Mouse (Mus musculus) layer of hippocampus, postnatal 36 days (tissue): Measurements from ENCODE around the gene Dynlt1c. TPM values are rescaled to one million over a fixed set of nuclear protein-coding genes. Genes with fewer than 3 reads are reported as not detected.
"Not testable (repeated sequence)": the region's sequence is repeated elsewhere in the genome, so short reads cannot be mapped to it uniquely, and the experiment has no call there.

ENCODE experiments used
- DNase-seq, 2 experiments: peaks; one replicate each; pipeline ENCODE4 v3.0.0; 2022
- total RNA-seq, 2 experiments: library from RNA; stranded (reverse); gene quantifications; 2 replicates each; pipeline ENCODE4 v1.2.3; 2021

Dynlt1c gene
- total RNA-seq, 2 experiments from 2014 or later: 16.9 to 17.8 TPM

GRCm38 (mm10) chr17:6620035-6620434 is 18.6 kb downstream of the Dynlt1c start:
- DNase-seq: not testable (repeated sequence)

DNA sequence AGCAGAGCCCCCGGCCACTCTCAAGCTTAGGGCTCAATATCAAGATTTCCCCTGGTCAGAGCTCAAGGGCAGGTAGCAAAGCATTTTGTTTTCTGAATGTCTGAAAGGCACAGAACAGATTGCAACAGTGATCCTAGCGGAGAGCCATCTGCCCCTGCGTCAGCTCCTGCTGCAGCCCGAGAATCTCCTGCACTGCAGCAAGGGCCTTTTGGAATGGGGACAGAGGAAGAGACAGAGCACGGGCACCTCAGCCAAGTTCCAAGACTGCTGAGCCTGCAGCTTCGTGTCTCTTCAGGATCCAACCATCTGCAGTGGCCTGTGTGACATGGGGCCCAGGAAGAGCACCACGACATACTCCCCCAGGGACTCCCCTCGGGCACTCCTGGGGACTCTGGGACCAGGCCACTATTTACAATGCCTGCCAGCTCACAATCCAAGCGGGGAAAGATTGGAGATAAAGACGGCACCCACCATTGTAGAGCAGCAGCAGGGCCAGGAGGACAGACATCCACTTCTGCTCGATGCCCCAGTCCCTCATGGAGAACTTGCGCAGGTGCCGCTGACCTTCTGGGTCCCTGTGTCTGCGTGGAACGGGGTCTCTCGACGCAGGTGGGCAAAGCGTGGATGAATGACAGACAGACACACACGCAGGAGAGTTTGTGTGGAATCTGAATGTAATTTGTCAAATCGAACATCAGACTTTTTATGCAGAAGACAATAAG is 19.4 kb downstream of the Dynlt1c start:
- not testable (repeated sequence) for DNase-seq

GRCm38 (mm10) chr17:6621976-6622375 is 20.5 kb downstream of the Dynlt1c start:
- DNase-seq: not testable (repeated sequence)

DNA sequence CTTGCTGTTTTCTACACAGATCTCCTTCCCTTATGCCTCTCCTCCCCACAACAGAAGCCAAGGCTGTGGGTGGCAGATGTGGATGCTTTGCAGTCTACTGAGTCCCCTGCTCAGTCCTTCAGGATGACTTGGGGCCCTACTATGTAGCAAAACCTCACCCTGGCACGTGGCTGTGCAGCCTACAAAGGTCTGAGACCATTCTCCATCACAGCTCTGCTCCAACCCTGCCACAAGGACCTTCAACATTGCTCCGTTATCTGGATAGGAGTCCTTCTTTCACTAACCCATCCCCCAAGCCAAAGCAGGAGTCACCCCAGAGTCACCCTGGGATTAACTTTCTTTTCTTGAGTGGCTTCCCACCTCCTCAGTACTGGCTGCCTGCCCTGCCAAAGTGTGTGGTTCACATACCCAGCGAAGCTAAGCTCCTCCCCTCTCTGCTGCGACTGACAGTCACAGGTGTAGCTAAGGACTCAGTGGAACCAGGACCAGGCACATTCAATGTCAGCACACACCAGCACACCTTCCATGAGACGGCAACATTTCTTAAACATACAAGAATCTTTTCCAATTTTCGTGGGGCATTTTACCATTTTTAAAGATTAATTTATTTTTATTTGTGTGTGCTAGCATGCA is 23.6 kb downstream of the Dynlt1c start:
- DNase-seq: not testable (repeated sequence)

- DNase-seq: not testable (repeated sequence)
Observed at GRCm38 (mm10) chr17:6630398-6630797, 28.9 kb downstream of the Dynlt1c start.

DNA sequence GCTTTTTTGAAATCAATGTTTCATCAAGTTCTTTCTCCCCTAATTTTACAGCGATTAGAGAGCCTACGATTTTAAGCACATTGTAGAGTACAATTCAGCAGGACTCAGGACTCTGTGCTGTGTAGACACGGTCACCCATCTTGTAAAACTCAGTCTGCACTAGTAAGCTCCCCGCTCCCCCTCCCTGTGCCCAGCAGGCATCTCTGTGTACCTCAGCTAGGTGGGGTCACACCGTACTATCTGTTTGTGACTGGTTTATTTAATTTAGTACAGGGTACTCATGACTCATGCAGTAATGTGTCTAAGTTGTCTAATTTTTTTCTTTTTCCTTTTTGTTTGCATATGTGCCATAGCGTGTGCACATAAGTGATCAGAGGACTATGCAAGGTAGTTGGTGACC is 31.4 kb downstream of the Dynlt1c start:
- not testable (repeated sequence) for DNase-seq

DNA sequence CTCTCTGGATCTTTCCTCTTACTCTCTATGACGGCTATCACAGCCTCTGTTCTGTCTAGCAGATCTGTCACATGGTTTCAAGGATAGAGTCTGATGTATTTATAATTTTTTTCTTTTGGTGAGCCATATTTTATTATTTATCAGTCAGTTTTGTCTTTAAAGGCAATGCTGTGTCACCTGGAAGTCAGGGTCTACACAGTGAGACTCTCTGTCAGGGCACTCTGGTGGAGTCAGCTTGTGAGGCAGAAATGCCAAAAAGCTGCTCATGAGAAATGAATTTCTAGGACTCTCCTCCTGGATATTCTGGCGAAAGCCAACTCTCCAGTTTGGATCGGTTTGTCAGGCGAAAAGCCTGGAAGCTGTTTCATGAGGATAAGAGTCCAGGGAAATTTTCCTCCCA is 34.3 kb downstream of the Dynlt1c start:
- DNase-seq: not testable (repeated sequence)

- no peak for DNase-seq
Observed at GRCm38 (mm10) chr17:6636861-6637260, 35.4 kb downstream of the Dynlt1c start.

DNA sequence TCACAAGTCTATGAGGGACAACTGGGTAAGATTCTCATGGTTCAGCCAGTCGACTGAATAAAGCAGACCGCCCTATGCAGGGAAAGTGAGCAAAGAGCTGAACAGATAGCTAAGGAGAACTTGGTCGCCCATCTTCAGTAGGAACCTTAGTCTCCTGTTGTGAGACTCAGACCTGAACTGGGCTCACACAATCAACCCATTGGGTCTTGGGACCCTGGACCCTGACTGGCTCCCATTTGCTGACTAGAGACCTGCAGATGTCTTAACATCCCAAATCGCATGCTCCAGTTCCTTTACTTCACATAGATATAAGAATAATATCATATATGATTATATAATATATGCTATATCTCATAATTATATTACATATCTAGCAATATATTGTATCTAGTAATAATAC is 36.0 kb downstream of the Dynlt1c start:
- DNase-seq: not testable (repeated sequence)

- not testable (repeated sequence) for DNase-seq
Observed at GRCm38 (mm10) chr17:6638444-6638843, 37.0 kb downstream of the Dynlt1c start.

DNA sequence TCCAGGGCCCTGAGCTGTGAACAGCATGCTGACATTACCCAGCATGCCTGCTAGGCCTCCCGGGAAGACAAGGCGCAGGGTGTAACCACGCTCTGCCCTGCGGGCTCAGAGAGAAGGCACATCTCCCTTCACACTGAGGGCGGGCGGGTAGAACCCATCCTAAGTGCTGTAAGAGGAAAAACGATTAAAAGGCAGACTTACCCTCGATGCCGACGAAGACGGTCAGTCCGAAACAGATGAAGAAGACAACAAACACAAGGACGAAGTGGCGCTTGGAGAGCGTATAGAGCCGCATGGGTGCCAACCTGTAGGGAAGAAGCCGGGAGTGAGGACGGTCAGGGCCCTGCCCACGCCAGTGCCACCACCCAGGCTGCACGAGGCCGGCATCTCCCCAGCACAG is 38.0 kb downstream of the Dynlt1c start:
- DNase-seq: not testable (repeated sequence)

DNA sequence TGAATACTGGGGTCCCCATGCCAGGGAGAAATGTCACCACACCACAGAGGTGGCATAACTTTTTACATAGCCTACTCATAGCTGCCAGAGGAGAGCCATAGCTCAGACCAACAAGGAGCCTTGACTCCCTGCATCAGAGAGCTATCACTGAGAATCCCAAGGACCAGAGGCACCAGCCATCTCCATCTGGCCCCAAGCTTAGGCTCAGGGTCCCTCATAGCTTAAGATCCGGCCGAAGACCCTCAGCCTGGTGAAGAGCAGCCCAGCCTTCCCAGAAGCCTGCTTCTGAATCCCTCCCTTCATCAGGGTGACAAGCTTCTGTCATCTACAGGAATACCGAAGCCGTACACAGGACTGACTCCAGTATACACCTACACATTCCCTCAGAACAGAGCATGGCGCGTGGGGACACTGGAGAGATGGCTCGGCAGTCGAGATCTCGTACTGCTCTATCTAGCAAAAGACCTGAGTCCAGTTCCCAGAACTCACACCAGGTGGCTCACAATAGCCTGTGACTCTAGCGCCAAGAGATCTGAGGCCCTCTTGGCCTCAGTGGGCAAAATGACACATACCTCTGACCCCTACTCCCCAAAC is 38.7 kb downstream of the Dynlt1c start:
- DNase-seq: not testable (repeated sequence)

DNA sequence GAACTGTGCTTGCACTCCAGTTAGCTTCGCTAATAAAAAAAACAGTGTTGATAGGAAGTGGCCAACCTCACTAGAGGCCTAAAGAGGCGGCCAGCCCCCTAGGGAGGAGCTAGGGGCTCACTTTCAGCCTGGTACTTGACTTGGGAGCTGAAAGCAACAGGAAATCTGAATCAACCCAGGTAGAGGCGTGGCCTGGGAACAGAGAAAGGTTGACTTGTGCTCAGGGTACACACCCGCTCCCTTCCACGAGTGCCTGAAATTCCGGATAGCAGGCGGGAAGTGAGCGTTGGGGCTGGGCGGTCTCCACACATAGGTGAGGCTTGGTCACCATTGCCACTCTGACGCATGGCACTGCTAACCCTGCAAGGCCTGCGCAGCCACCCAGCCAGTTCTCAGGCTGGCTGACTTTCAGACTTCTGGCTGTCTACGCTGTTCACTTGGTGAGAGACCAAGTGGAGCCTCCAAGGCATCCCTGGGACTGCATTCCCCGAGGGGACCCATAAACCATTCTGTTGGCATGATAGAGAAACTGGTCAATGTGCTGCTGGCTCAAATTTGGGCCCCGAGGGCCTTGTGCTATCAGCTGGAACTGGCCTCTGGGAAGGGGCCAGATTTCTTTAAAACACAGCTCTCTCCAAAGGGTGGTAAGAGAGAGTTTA is 39.4 kb downstream of the Dynlt1c start:
- not testable (repeated sequence) for DNase-seq

GRCm38 (mm10) chr17:6644210-6644609 is 42.7 kb downstream of the Dynlt1c start:
- DNase-seq: not testable (repeated sequence)

- DNase-seq: not testable (repeated sequence)
Observed at GRCm38 (mm10) chr17:6644673-6645072, 43.2 kb downstream of the Dynlt1c start.

- DNase-seq: not testable (repeated sequence)
Observed at GRCm38 (mm10) chr17:6645668-6646067, 44.2 kb downstream of the Dynlt1c start.

GRCm38 (mm10) chr17:6646841-6647240 is 45.4 kb downstream of the Dynlt1c start:
- DNase-seq: not testable (repeated sequence)

- not testable (repeated sequence) for DNase-seq
Observed at GRCm38 (mm10) chr17:6647452-6647851, 46.0 kb downstream of the Dynlt1c start.

DNA sequence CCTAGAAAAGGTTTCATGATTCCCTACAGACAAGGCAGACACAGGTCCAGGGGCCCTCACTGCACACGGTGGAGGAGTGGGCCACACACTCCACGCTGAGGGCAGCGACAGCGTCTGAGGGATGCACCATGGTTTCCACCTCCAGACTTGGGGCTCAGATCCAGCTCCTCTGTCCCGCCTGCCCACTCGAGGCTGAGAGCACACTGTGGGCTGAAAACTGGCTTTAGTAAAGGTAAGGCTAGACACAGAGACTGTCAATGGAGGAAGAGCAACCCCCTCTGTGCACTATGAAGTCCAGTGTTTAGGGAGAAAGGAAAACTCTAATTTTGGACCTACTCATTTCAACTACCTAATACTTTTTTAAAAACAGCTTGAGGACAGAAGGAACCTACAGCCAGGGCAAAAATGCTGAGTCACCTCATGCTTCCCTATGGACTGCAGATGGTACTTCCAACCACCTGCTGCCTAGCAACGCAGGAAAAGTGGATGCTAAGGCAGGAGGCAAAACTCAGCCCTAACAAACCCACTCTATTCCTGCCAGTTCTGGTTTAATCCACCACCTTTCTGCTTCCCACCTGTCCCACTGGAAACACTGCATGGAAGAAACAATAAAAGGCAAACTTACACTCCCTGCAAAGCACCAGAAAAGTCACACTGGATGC is 49.6 kb downstream of the Dynlt1c start:
- DNase-seq: not testable (repeated sequence)

GRCm38 (mm10) chr17:6653341-6653946 is 52.0 kb downstream of the Dynlt1c start:
- not testable (repeated sequence) for DNase-seq

DNA sequence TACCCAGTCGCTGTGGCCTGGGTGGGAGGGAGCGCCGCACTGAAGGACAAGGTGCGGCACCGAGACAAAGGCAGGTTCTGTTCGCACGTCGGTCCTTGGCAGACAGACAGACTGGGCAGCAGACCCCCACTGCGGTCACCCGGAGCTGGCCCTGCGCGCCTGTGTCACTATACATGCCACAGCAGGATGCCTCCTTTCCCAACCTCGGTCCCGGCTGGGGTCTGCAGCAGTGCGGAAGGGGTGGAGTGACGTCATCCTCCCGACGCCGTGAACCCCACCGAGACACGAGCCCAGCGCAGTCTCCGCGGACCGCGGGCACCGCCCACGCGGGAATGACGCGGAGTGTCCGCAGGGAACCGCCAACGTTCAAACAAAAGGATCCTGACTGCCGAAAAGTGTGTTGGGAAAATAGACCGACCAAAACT is 53.6 kb downstream of the Dynlt1c start:
- DNase-seq: peak; percentile 42 to 52
